10 mouse cellular contexts compared by ENCODE assay signal in genomic region chr5:71976571-71977061, GRCm38 (mm10).
DNase-seq lines count a peak whose midpoint lies in the region; ATAC-seq and TF ChIP-seq lines count a peak whose summit lies in the region.
"Had no signal": no experiment of that assay in that cellular context is flagged by ENCODE, and none has a peak within 500 bp of the region (broad histone marks: within the 10 kb centered on the region; RNA-seq: fewer than 3 reads in every experiment).

No protein-coding gene starts in this region.

- H3K4me1 ChIP-seq in hindbrain, embryonic 16.5 days (ENCODE audit: control insufficient read depth, insufficient read depth, low read depth, low read length): peaks cover 8% of the 10 kb centered on the region
- no peaks in the 10 kb centered on the region for H3K4me1 ChIP-seq in midbrain, embryonic 11.5 days (ENCODE audit: control insufficient read depth, insufficient read depth, low read length)
- H3K4me1 ChIP-seq: embryonic facial prominence, embryonic 12.5 days had no signal

- H3K27ac ChIP-seq in hindbrain, embryonic 16.5 days (ENCODE audit: low read depth, low read length): peak overlapping the region; percentile 30
- H3K27ac ChIP-seq in midbrain, embryonic 11.5 days (ENCODE audit: low read depth, low read length): no peak overlapping the region
- H3K27ac ChIP-seq: embryonic facial prominence, embryonic 12.5 days had no signal

- 14% methylated on average over 5 of the region's 5 CpGs for WGBS in hindbrain, embryonic 16.5 days
- 27% methylated on average over 5 of the region's 5 CpGs for WGBS in midbrain, embryonic 11.5 days

- no peaks in the 10 kb centered on the region for H3K9me3 ChIP-seq in hindbrain, embryonic 16.5 days (ENCODE audit: control insufficient read depth, low read length)
- H3K9me3 ChIP-seq in midbrain, embryonic 11.5 days (ENCODE audit: control insufficient read depth, low read length): no peaks in the 10 kb centered on the region
- H3K9me3 ChIP-seq: embryonic facial prominence, embryonic 12.5 days had no signal

- TF ChIP-seq POLR2A in brain, embryonic 14.5 days (IDR thresholded peaks at IDR 0.05; ENCODE audit: borderline replicate concordance, extremely low read depth, insufficient read depth, insufficient read length, poor library complexity, severe bottlenecking): no peak

- DNase-seq in brain, embryonic 14.5 days (ENCODE audit: low read depth): peak; percentile 97
- peak; percentile 59 for DNase-seq in cerebellum, adult 9-11 months
- peak; percentile 85 for DNase-seq in midbrain, embryonic 11.5 days (ENCODE audit: low spot score, missing footprints)
- DNase-seq in liver: no peak
- no peak for DNase-seq in adrenal gland, adult 2 months
- no peak for DNase-seq in urinary bladder, postnatal 25 days (ENCODE audit: low spot score)
- DNase-seq: lung, embryonic 14.5 days had no signal

- H3K27me3 ChIP-seq in hindbrain, embryonic 16.5 days (replicated peaks; ENCODE audit: control insufficient read depth, insufficient read depth, low read length): no peaks in the 10 kb centered on the region
- H3K27me3 ChIP-seq in midbrain, embryonic 11.5 days (ENCODE audit: control insufficient read depth, insufficient read depth, low read length): no peaks in the 10 kb centered on the region
- H3K27me3 ChIP-seq: embryonic facial prominence, embryonic 12.5 days had no signal

- TF ChIP-seq CTCF in brain, embryonic 14.5 days (IDR thresholded peaks at IDR 0.05; ENCODE audit: borderline replicate concordance, extremely low read depth, insufficient read depth, insufficient read length): no peak

- peak overlapping the region; percentile 23; the same call in 1 of the 2 replicates for H3K4me2 ChIP-seq in hindbrain, embryonic 16.5 days (ENCODE audit: low read length)
- H3K4me2 ChIP-seq in midbrain, embryonic 11.5 days: no peak overlapping the region
- H3K4me2 ChIP-seq: embryonic facial prominence, embryonic 12.5 days; lung, embryonic 14.5 days had no signal

- peak; percentile 95 for ATAC-seq in hindbrain, embryonic 16.5 days
- peak; percentile 93 for ATAC-seq in midbrain, embryonic 11.5 days (ENCODE audit: low FRiP score)
- no peak for ATAC-seq in CD4-positive, CD25-positive, alpha-beta regulatory T cell, adult 4 months

- no peak overlapping the region for H3K9ac ChIP-seq in hindbrain, embryonic 16.5 days (ENCODE audit: low read depth, low read length)
- H3K9ac ChIP-seq in midbrain, embryonic 11.5 days (ENCODE audit: low read length): no peak overlapping the region
- H3K9ac ChIP-seq: embryonic facial prominence, embryonic 12.5 days; lung, embryonic 14.5 days had no signal

- no peaks in the 10 kb centered on the region for H3K36me3 ChIP-seq in hindbrain, embryonic 16.5 days (ENCODE audit: control insufficient read depth, insufficient read depth, low read length)
- no peaks in the 10 kb centered on the region for H3K36me3 ChIP-seq in midbrain, embryonic 11.5 days (ENCODE audit: control insufficient read depth, insufficient read depth, low read length)
- H3K36me3 ChIP-seq: embryonic facial prominence, embryonic 12.5 days had no signal

- H3K4me3 ChIP-seq in hindbrain, embryonic 16.5 days (ENCODE audit: low read length): no peak overlapping the region
- H3K4me3 ChIP-seq in midbrain, embryonic 11.5 days (ENCODE audit: low read depth, low read length): no peak overlapping the region
- H3K4me3 ChIP-seq: embryonic facial prominence, embryonic 12.5 days had no signal

Comparison
In these comparisons a context has a peak if more than half of its experiments do, and no peak if none do; other contexts are left out.
1. DNase-seq: peak in brain, embryonic 14.5 days (single experiment), cerebellum, adult 9-11 months (single experiment) and midbrain, embryonic 11.5 days (single experiment); none in liver (single experiment), adrenal gland, adult 2 months (single experiment) and urinary bladder, postnatal 25 days (single experiment).